Mouse (Mus musculus) liver, embryonic 15.5 days (tissue): ENCODE results near the gene Ubac2. TPM values are rescaled to one million over a fixed set of nuclear protein-coding genes. Genes with fewer than 3 reads are reported as not detected.

ENCODE experiments used
- ATAC-seq: fragments of 200-750 bp; cut with Nextera tagmentation; 2 replicates; pipeline ENCODE4 v1.8.0; 2017; ENCODE audit warnings: moderate number of reproducible peaks, mild to moderate bottlenecking, moderate library complexity; ENCODE audit not compliant: insufficient read depth
- H3K27ac ChIP-seq: fragments of 300-500 bp; sonication (generic); replicated peaks from 2 replicates; pipeline ENCODE4 v1.5.1; 2015; ENCODE audit warnings: mild to moderate bottlenecking, inconsistent platforms
- H3K27me3 ChIP-seq: fragments of 300-500 bp; sonication (generic); 2 replicates; pipeline ENCODE4 v1.6.1; 2015; ENCODE audit warnings: mild to moderate bottlenecking, inconsistent platforms
- H3K36me3 ChIP-seq: fragments of 300-500 bp; sonication (generic); replicated peaks from 2 replicates; pipeline ENCODE4 v1.6.1; 2015; ENCODE audit warnings: moderate library complexity, mild to moderate bottlenecking, inconsistent platforms
- H3K4me1 ChIP-seq: fragments of 300-500 bp; sonication (generic); replicated peaks from 2 replicates; pipeline ENCODE4 v1.6.1; 2015; ENCODE audit warnings: inconsistent platforms
- H3K4me2 ChIP-seq: fragments of 300-500 bp; sonication (generic); 2 replicates; pipeline ENCODE4 v1.6.1; 2015; ENCODE audit warnings: moderate library complexity, mild to moderate bottlenecking, inconsistent platforms
- H3K4me3 ChIP-seq: fragments of 300-500 bp; sonication (generic); replicated peaks from 2 replicates; pipeline ENCODE4 v1.5.1; 2015; ENCODE audit warnings: mild to moderate bottlenecking, inconsistent platforms
- H3K9ac ChIP-seq: fragments of 300-500 bp; sonication (generic); 2 replicates; pipeline ENCODE4 v1.6.1; 2015; ENCODE audit warnings: moderate library complexity, mild to moderate bottlenecking, inconsistent platforms
- H3K9me3 ChIP-seq: fragments of 300-500 bp; sonication (generic); replicated peaks from 2 replicates; pipeline ENCODE4 v1.6.1; 2016; ENCODE audit warnings: inconsistent platforms
- WGBS: fragments of 180-500 bp; shearing (Covaris S2); methylation state at CpG from one replicate; pipeline ENCODE4 v1.1.7; 2015; ENCODE audit warnings: mixed read lengths; ENCODE audit not compliant: insufficient replicate concordance; 5-methylcytosine and 5-hydroxymethylcytosine counted together
- polyA plus RNA-seq: library from polyadenylated mRNA; unstranded; fragments of >200 nt; fragmentation: Nextera tagmentation; extraction: Ambion mirVana; gene quantifications from 2 replicates; pipeline ENCODE4 v1.2.1, GENCODE M21; 2015

The Ubac2 gene
- polyA plus RNA-seq, 1 experiment from 2014 or later, result 20.0 TPM

DNA sequence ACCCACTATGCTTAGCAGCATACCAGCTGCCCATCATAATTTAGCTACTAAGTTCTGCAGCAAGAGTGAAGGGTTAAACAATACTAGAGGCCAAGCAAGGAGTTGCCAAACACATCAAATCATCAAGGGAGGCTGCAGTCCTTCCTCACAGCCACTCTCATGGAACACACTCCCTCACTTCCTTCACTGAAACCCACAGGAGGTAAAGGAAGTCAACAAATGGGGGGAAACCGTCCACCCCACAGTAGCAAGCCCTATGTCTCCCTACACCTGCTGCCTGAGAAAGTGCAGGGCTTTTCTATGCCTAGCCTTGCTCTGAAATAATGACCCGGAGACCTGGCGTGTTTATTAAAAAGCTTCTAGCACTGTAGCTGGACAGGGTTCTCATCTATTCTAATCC, 191.5 kb downstream of the Ubac2 start:
- H3K36me3 ChIP-seq, result no peaks in the 10 kb centered on the region
- no peak overlapping the region for H3K27ac ChIP-seq
- no peak overlapping the region for H3K4me3 ChIP-seq
- H3K4me1 ChIP-seq, result peaks cover 15% of the 10 kb centered on the region
- H3K4me2 ChIP-seq, result no peak overlapping the region
- WGBS, result 48% methylated on average over 3 of the region's 3 CpGs
- no peak for ATAC-seq
- H3K27me3 ChIP-seq, result no peaks in the 10 kb centered on the region
- no peak overlapping the region for H3K9ac ChIP-seq
- H3K9me3 ChIP-seq, result no peaks in the 10 kb centered on the region

Other genes with a start within 250 kb of the Ubac2 start
- gene Dock9, start 80.8 kb upstream of the Ubac2 start, polyA plus RNA-seq, result 1.2 and 1.3 TPM in 2 replicates
- gene Gpr18, start 37.2 kb downstream of the Ubac2 start, polyA plus RNA-seq, result 0.13 TPM in 1 of 2 replicates, not detected in the other
- gene Gpr183, start 86.6 kb downstream of the Ubac2 start, polyA plus RNA-seq, result 1.3 and 1.5 TPM in 2 replicates
- not detected in 2 replicates for gene Timm8a2, start 156.1 kb downstream of the Ubac2 start, polyA plus RNA-seq
- gene Tm9sf2, start 228.4 kb downstream of the Ubac2 start, polyA plus RNA-seq, result 72.6 and 75.0 TPM in 2 replicates